Mouse (Mus musculus) cerebellum, adult 11-12 months (tissue): ENCODE measurements around the gene Cd7.
A peak's percentile ranks its signal among the peaks of the same experiment; 100 is the strongest.

ENCODE experiments used
- DNase-seq: peaks from one replicate; pipeline ENCODE4 v3.0.0; 2022

The Cd7 gene

DNA sequence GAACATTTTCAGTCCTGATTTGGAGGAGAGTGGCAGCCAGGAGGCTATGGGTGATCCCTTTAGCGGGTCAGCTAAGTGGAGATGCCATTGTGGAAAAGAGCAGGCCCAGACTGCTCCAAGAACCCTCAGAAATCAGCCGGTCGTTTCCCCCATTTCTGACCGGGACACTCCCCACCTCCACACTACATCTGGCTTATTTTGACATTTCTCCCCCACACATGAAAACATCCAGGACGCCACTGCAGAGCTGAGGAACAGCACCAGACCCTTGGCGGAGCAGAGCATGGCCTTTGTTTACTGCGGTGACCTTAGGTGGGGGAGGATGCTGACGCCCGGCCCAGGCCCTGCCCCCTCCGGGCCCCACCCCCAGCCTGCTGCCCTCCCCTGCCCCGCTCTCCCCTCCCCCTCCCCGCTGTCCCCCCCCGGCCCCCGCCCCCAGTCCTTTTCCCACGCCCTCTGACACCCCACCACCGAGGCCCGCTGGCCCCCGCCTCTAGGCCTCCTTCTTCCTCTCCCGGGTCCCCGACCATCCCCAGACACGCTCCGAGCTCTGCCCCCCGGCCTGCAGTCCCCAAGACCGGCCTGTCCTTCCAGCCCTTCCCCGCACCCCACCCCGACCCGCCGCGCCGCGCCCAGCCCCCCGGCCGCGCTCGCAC lies 49.0 kb downstream of the Cd7 start:
- DNase-seq = peak; percentile 56

DNA sequence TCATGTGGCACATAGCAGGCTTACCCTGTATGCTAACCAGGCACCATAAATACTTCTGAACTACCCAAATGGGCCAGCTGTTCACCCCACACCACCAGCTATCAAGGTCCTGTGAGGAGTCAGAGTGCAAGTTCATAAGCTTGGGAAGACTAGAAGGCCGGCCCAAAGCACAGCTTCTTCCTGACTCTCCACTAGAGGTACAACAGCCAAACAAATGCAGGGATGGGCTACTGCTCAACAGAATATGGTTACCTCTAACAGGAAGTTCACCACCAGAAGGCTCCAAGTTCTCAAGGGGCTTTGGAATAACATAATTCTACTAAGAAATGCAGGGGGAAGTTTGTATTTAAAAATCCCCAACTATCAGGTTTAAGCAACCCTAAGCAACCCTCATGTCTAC lies 49.7 kb downstream of the Cd7 start:
- DNase-seq = no peak

DNA sequence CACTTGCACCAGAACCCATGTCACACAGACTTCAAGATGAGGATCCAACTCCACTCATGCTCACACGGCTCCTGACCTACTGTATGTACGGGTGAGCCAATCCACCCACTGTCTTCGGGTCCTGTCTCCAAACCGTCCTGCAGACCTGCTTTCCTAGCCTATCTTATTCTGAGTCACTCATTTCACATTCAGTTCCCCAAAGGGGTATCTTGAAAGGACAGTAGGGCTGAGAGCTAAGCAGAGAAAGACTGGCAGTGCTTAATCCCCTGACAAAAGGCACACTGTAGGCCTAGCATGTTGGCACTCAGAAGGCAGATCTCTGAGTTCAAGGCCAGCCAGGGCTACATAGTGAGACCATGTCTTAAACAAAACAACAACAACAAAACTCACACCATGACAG lies 50.8 kb downstream of the Cd7 start:
- no peak for DNase-seq

DNA sequence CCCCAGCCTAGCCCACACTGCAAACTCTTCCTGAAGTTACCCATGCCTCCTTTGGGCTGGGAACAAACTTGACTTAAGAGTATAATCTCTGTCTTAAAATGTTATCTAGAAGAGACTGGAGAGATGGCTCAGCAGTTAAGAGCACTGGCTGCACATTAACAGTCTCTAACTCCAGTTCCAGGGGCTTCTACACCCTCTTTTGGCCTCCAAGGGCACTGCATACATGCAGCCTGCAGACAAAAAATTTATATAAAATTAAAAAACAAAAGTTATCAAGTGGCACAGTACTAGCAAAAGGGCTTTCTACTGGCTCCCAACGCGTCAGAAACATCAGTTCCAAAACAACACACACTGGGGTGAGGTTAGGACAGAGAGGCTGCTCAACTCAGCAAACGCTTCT lies 51.6 kb downstream of the Cd7 start:
- no peak for DNase-seq
